Mouse (Mus musculus) v-Abl transformed pro-B cells (cell line): ENCODE measurements around the gene Vps18.

Experiments
- in situ Hi-C, 2 experiments: fragments of 400-800 bp; cut with MboI; formaldehyde crosslinking; loops; one replicate each; pipeline ENCODE4 v1.15.1; 2025; ENCODE audit not compliant: unreplicated experiment in 2 of 2

Vps18 gene

DNA sequence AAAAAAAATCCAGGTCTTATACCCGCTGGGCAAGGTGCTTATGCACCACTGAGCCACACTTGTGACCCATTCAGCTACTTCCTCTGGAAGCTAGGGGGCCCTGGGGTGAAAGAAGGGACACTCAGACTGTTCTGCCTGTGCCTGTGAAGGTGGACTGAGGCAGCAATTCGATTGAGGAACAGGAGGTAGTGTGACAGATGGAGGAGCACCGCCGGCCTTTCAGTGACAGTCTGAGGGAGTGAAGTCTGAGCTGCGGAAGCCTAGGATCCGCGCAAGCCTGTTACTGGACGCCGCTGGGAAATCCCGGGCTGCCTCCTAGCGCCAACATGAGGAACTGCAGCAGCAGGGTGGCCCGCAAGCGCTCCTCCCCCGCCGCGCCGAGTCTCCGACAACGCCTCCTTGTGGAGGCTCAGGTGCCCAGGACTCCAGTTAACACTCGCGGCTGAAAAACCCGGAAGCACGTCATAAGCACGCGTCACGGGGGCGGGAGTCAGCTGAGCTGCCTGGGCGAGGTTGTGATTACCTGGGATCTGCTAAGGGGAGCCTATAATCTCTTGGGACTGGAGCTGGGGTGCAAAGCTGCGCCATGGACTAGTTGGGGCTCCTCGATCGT lies at the start of gene Vps18:
TSS of gene Vps18 (plus strand) at position 471 of the 613 bp plus-strand sequence.
- in situ Hi-C loops, result loop anchor here (5.0 kb wide), 2 partner anchors 36 to 251 kb away; no protein-coding TSS in a partner anchor

- in situ Hi-C loops, result no loop called here
Observed at GRCm38 (mm10) chr2:119240075-119240818, 48.3 kb upstream of the Vps18 start.

DNA sequence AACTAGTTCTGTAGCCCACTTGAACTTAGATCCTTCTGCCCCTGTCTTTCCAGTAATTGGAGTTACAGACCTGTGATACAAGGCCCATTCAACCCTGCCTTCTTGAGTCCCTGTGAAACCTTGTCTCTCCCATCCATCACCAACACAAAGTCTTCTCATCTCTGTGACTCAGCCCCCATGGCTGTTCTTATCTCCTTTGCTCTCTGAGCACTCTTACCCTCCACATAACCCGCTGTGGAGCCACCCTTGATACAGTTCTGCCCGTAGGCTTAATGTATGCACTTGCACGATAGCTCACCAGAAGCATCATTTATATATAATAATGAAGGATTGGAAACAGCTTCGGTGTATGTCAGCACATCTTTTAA lies 47.7 kb upstream of the Vps18 start:
- in situ Hi-C loops, result no loop called here

DNA sequence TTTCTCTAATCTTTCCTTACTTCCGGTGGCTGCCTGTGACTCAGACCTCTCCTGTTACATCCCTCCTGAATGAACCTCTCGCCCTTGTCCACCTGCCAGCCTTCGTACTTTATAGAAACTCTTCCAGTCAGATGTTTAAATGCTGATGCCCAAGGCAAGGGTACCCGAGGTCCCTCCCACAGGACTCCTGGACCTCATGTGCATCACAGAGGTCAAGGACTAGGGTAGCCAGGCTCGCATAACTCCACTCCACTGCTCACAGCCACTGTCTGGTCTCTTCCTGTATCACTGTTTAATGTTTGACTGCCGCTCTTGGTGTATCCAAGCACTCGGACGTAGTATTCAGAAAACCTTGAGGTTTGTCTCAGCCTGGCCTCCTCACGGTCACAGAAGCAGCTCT lies 46.0 kb upstream of the Vps18 start:
- in situ Hi-C loops, result no loop called here

DNA sequence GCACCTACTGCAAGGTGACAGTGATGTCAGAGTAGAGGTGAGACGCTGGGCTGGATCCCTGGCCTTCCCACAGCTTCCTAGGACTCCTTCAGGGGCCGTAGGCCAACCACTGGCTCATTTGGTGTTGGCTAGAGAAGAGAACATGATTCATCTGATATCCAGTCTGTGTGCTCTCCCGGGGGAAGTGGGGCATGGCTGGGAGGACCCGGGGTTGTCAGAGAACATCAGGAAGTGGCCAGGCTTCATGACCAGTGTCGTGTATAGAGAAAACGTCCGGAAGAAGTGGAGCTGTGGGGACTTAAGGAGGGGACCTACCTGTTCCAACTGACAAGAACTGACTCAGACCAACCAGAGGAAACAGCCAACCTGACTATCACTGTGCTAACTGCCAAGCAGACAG lies 43.3 kb upstream of the Vps18 start:
- in situ Hi-C loops, result no loop called here

- in situ Hi-C loops, result no loop called here
Observed at GRCm38 (mm10) chr2:119247904-119248303, 40.6 kb upstream of the Vps18 start.

DNA sequence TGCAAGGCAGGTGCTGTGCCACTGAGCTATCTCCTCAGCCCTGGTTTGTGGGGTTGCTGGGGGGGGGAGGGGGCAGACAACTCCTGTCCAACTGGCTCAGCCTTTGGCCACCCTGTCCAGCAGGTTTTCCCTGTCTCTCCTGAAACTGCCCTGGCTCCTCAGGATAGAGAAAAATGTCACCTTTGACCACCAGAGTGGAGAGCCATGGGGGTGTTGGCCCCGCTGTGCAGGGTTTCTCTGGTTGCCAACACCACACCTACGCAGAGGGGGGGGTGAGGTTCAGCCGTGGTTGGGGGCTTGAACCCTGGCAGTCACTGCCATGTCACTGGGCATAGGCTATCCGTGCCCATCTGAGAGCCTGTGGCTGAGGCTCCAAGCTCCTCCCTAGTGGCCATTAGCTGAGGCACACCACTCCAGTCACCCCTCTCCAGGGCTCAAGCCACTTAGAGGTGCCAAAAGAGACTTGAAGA lies 38.9 kb upstream of the Vps18 start:
- in situ Hi-C loops, result loop anchor here (5.0 kb wide), 2 partner anchors 38 to 188 kb away; partner anchors contain the start of gene Vps18 (in 2 of the 2)

DNA sequence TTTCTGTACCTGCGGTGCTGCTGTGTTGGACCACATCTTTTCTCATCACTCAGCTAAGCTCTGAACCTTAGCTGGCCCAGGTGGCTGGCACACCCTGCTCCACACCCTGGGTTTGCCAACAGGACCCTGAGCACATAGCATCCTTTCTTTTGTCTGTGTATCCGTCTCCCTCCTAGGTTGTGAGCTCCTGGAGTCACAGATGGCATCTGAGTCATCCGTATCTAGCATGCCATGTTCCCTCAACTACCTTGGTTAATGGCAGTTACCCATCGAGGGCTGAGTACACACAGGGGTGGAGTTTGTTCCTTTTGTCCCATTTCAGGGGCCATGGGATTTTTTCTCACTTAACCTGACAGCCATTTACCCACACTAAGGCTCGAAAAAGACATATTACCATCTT lies 38.2 kb upstream of the Vps18 start:
- in situ Hi-C loops, result loop anchor here (5.0 kb wide), 2 partner anchors 37 to 187 kb away; partner anchors contain the start of gene Vps18 (in 2 of the 2)

DNA sequence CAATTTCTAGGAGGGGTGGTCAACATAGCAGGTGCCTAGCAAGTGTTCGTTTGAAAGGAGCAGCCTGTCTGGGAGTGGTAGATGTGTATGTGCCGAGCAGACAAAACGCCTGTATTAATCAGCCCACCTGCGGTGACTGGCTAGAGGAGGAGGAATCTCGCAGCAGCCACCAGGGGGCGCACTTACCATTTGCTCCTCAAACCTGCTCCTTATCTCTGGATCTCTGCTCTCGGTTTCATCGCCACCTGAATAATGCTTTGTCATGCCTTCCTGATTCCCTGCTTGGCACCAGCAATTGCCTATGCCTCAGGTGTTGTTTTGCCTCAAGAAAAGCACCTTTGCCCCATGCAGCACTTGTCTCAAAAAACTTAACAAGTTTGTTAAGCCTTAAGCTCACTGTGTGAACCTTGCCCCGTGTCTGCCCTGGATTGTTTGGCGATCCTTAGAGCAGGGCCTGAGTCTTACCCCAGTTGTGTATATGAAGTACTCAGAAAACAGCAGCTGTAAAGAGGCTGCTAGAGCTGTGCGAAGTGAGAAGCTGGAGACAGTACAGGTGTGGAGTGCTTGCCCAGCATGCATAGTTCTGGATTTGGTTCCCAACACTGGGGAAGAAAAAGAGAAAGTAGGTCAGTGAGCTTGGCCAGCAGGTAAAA lies 37.6 kb upstream of the Vps18 start:
- in situ Hi-C loops, result loop anchor here (5.0 kb wide), 2 partner anchors 36 to 186 kb away; partner anchors contain the start of gene Vps18 (in 2 of the 2)

GRCm38 (mm10) chr2:119254976-119255375 lies 33.6 kb upstream of the Vps18 start:
- in situ Hi-C loops, result loop anchor here (5.0 kb wide), 2 partner anchors 32 to 182 kb away; partner anchors contain the start of gene Vps18 (in 2 of the 2)

DNA sequence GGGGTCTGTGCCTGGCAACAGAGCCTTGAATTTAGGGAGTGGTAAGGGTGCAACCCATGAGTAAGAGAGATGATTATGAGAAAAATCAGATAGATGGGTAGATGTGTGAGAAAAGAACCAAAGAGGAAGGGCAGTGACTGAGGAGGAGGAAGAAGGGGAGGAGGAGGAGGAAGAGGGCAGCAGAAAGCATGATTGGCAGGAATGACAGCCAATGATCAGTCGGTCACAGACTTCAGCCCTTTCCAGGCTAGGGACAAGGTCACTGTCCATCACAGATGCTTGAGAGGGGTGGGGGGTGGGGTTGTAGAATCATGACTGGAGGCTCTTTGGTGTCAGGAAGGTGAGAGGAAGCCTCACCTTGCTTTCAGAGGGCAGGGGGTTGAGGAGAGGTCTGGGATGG lies 28.0 kb upstream of the Vps18 start:
- in situ Hi-C loops, result no loop called here

DNA sequence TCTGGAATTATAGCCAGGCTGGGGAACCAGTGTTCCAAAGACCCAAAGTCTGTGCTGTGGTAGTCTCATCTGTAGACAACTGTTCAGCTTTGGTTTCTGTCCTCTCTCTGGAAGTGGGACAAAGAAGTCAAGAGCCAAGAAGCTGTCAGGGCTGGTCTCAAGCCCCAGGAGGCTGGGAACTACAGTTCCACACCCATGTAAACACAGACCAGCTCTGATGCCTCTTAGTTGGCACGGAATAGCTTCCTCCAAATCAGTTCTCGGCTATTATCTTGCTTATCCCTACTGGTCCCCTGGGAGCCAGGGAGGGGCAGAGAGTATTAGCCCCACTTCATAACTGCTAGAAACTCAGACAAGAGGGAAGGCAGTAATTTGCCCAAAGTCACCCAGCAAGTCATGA lies 27.2 kb upstream of the Vps18 start:
- in situ Hi-C loops, result no loop called here

DNA sequence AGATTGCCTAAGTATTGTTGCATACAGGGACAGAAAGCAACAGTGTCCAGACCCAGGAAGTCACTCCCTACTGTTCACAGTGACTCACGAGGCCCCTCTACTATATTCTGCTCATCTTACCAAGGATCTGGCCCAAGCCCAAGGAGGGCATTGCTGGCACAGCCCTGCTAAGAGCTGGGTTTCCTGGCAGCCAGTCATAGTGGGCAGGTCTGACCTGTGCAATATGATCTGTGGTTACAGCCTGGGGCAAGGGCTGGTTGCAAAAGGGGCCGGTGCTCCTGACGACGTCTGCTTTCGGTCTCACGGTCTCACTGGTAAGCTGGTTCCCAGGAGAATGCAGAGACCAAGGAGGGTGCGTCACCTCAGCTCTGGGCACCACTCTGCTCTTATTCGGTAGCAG lies 25.6 kb upstream of the Vps18 start:
- in situ Hi-C loops, result no loop called here

- in situ Hi-C loops, result no loop called here
Observed at GRCm38 (mm10) chr2:119263813-119264212, 24.7 kb upstream of the Vps18 start.

- in situ Hi-C loops, result no loop called here
Observed at GRCm38 (mm10) chr2:119270286-119270642, 18.3 kb upstream of the Vps18 start.

- in situ Hi-C loops, result no loop called here
Observed at GRCm38 (mm10) chr2:119270643-119271331, 17.8 kb upstream of the Vps18 start, which contains the start of gene Rhov. Rhov (minus strand) TSS chr2:119271272.

GRCm38 (mm10) chr2:119274126-119274525 lies 14.4 kb upstream of the Vps18 start:
- in situ Hi-C loops, result no loop called here

DNA sequence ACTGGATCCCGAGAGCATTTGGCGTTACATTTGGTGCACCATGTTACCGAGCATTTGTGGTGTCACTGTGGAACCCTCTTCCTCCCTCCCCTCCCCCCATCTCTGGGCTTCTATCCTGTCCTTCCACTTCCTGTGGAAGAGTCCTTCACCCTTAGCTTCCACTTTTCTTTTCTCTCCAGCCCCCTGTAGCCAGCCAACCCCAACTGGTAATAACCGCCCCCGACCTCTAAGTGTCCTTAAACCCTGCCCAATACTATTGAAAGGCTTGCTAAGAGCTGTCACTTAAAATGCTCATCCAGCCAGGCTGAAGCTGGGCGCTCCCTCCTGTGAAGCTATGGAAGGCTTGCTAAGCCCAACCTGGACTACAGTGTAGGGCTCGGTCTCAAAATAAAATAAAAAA lies 11.6 kb upstream of the Vps18 start:
- in situ Hi-C loops, result no loop called here

- in situ Hi-C loops, result no loop called here
Observed at GRCm38 (mm10) chr2:119277810-119278209, 10.7 kb upstream of the Vps18 start.

GRCm38 (mm10) chr2:119281899-119282565 lies 6.5 kb upstream of the Vps18 start:
- in situ Hi-C loops, result no loop called here
